Mouse (Mus musculus) heart, embryonic 15.5 days (tissue): ENCODE data around the gene Ceacam5. TPM values are rescaled to one million over a fixed set of nuclear protein-coding genes. Genes with fewer than 3 reads are reported as not detected.

Experiments used
- ATAC-seq: fragments of 200-750 bp; cut with Nextera tagmentation; replicated peaks from 2 replicates; pipeline ENCODE4 v1.8.0; 2017; ENCODE audit warnings: low read depth, moderate TSS enrichment; ENCODE audit not compliant: insufficient number of reproducible peaks, insufficient read depth, low FRiP score
- H3K27ac ChIP-seq: fragments of 300-500 bp; sonication (generic); 2 replicates; pipeline ENCODE4 v1.5.1; 2015; ENCODE audit warnings: mild to moderate bottlenecking, inconsistent platforms
- H3K27me3 ChIP-seq: fragments of 300-500 bp; sonication (generic); 2 replicates; pipeline ENCODE4 v1.6.1; 2015; ENCODE audit warnings: inconsistent platforms
- H3K36me3 ChIP-seq: fragments of 300-500 bp; sonication (generic); 2 replicates; pipeline ENCODE4 v1.6.1; 2015; ENCODE audit warnings: mild to moderate bottlenecking, inconsistent platforms
- H3K4me1 ChIP-seq: fragments of 300-500 bp; sonication (generic); replicated peaks from 2 replicates; pipeline ENCODE4 v1.6.1; 2015; ENCODE audit warnings: inconsistent platforms
- H3K4me2 ChIP-seq: fragments of 300-500 bp; sonication (generic); 2 replicates; pipeline ENCODE4 v1.6.1; 2015; ENCODE audit warnings: inconsistent platforms, mild to moderate bottlenecking, moderate library complexity
- H3K4me3 ChIP-seq: fragments of 300-500 bp; sonication (generic); 2 replicates; pipeline ENCODE4 v1.5.1; 2015; ENCODE audit warnings: mild to moderate bottlenecking, inconsistent platforms
- H3K9ac ChIP-seq: fragments of 300-500 bp; sonication (generic); 2 replicates; pipeline ENCODE4 v1.6.1; 2015; ENCODE audit warnings: mild to moderate bottlenecking, inconsistent platforms
- H3K9me3 ChIP-seq: fragments of 300-500 bp; sonication (generic); replicated peaks from 2 replicates; pipeline ENCODE4 v1.6.1; 2016; ENCODE audit warnings: inconsistent platforms
- WGBS: fragments of 180-500 bp; shearing (Covaris S2); methylation state at CpG from one replicate; pipeline ENCODE4 v1.1.7; 2015; ENCODE audit warnings: mixed read lengths; 5-methylcytosine and 5-hydroxymethylcytosine counted together
- polyA plus RNA-seq: library from polyadenylated mRNA; unstranded; fragments of >200 nt; fragmentation: Nextera tagmentation; extraction: Ambion mirVana; gene quantifications from 2 replicates; pipeline ENCODE4 v1.2.1, GENCODE M21; 2015

Ceacam5 gene
- polyA plus RNA-seq, result not detected in 2 replicates

DNA sequence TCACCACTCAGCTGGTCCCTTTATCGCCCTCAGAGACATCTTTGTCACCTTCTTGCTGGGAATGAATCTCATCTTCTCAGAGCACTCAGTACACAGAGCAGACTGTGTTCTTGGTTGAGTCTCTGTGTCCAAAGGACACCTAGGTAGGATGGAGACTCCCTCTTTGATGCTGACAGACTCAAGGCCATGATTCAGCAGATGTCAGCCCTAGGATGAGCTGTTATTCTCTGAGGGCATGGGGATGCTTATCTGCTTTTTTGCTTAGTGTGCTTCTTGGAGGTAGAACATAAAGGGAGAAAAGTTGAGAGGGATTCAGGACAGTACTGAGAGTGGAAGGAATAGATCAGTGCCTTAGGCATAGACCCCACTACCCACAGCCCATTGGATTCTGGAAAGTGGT, at the start of gene Ceacam5:
Gene Ceacam5, plus strand, starts transcription at position 301 of the 400 bp plus-strand sequence.
- no peaks in the 10 kb centered on the region for H3K27me3 ChIP-seq
- WGBS, result 53% methylated on average over 1 of the region's 1 CpGs
- no peak for ATAC-seq
- H3K9ac ChIP-seq, result no peak within 1 kb of the TSS
- H3K4me1 ChIP-seq, result no peaks in the 10 kb centered on the region
- H3K27ac ChIP-seq, result no peak within 1 kb of the TSS
- H3K4me2 ChIP-seq, result no peak within 1 kb of the TSS
- no peak within 1 kb of the TSS for H3K4me3 ChIP-seq
- no peaks in the 10 kb centered on the region for H3K36me3 ChIP-seq
- peaks cover 24% of the 10 kb centered on the region for H3K9me3 ChIP-seq

Other genes starting within 250 kb of the Ceacam5 start
- gene Ceacam14, start 99.4 kb downstream of the Ceacam5 start, polyA plus RNA-seq, result not detected in 2 replicates
- gene Gm5155, start 158.5 kb downstream of the Ceacam5 start, polyA plus RNA-seq, result not detected in 2 replicates